Mouse (Mus musculus) kidney, adult 2 months (tissue): ENCODE data around the gene Ubxn10. TPM values are rescaled to one million over a fixed set of nuclear protein-coding genes. Genes with fewer than 3 reads are reported as not detected.

Experiments
- DNase-seq: peaks from one replicate; pipeline ENCODE4 v3.0.0; 2021
- H3K27ac ChIP-seq: fragments of 200-500 bp; 2 replicates; pipeline ENCODE4 v1.5.1; 2012; ENCODE audit warnings: low read depth, low read length, control low read depth, inconsistent platforms; ENCODE audit not compliant: insufficient read depth
- H3K27me3 ChIP-seq: fragments of 200-500 bp; replicated peaks from 2 replicates; pipeline ENCODE4 v1.6.1; 2012; ENCODE audit warnings: mild to moderate bottlenecking, moderate library complexity, low read length, inconsistent platforms; ENCODE audit not compliant: control insufficient read depth, insufficient read depth
- H3K36me3 ChIP-seq: fragments of 200-500 bp; 2 replicates; pipeline ENCODE4 v1.6.1; 2012; ENCODE audit warnings: mild to moderate bottlenecking, moderate library complexity, low read length, inconsistent platforms; ENCODE audit not compliant: control insufficient read depth, insufficient read depth
- H3K4me1 ChIP-seq: fragments of 200-500 bp; 2 replicates; pipeline ENCODE4 v1.6.1; 2011; ENCODE audit warnings: low read length; ENCODE audit not compliant: control insufficient read depth, insufficient read depth
- H3K4me3 ChIP-seq: fragments of 200-500 bp; 2 replicates; pipeline ENCODE4 v1.5.1; 2011; ENCODE audit warnings: mild to moderate bottlenecking, low read depth, low read length, control low read depth; ENCODE audit not compliant: insufficient read depth
- CTCF ChIP-seq: fragments of 200-500 bp; conservative IDR thresholded peaks from 2 replicates; pipeline ENCODE4 v1.5.1; 2011; ENCODE audit warnings: low read depth, mild to moderate bottlenecking, control low read depth, low read length, moderate library complexity, mixed read lengths; ENCODE audit not compliant: insufficient read depth, insufficient read length
- POLR2A ChIP-seq: fragments of 200-500 bp; IDR thresholded peaks from one replicate; pipeline ENCODE4 v1.6.1; 2011; ENCODE audit warnings: low read depth, low read length, control low read depth
- WGBS: fragments of 180-500 bp; shearing (Covaris S2); methylation state at CpG from one replicate; pipeline ENCODE4 v1.1.7; 2018; 5-methylcytosine and 5-hydroxymethylcytosine counted together
- polyA plus RNA-seq: library from polyadenylated mRNA; depleted of rRNA; stranded (reverse); fragments of >200 nt; gene quantifications from 2 replicates; pipeline ENCODE4 v1.2.3, GENCODE M21; 2012

Ubxn10 gene
- polyA plus RNA-seq, 1 experiment: 5.6 TPM

- no peak overlapping the region for H3K4me3 ChIP-seq
- H3K27me3 ChIP-seq: no peaks in the 10 kb centered on the region
- 48% methylated on average over 17 of the region's 17 CpGs for WGBS
- DNase-seq: no peak
- H3K36me3 ChIP-seq: no peaks in the 10 kb centered on the region
- no peak overlapping the region for H3K27ac ChIP-seq
- no peaks in the 10 kb centered on the region for H3K4me1 ChIP-seq
- TF ChIP-seq CTCF (no peak), POLR2A (no peak)
Measured at GRCm38 (mm10) chr4:138711051-138711820, 25.7 kb downstream of the Ubxn10 start.

GRCm38 (mm10) chr4:138710633-138711032, 26.3 kb downstream of the Ubxn10 start:
- 67% methylated on average over 11 of the region's 11 CpGs for WGBS
- Histone ChIP-seq H3K4me3 (no peak overlapping the region), H3K4me1 (no peaks in the 10 kb centered on the region), H3K27me3 (no peaks in the 10 kb centered on the region), H3K27ac (no peak overlapping the region), H3K36me3 (no peaks in the 10 kb centered on the region)
- TF ChIP-seq CTCF: no peak
- no peak for TF ChIP-seq POLR2A
- DNase-seq: no peak

- DNase-seq: no peak
- H3K36me3 ChIP-seq: no peaks in the 10 kb centered on the region
- H3K4me3 ChIP-seq: no peak overlapping the region
- WGBS: 68% methylated on average over 7 of the region's 7 CpGs
- H3K27ac ChIP-seq: no peak overlapping the region
- no peak for TF ChIP-seq POLR2A
- TF ChIP-seq CTCF: no peak
- H3K27me3 ChIP-seq: no peaks in the 10 kb centered on the region
- no peaks in the 10 kb centered on the region for H3K4me1 ChIP-seq
Measured at GRCm38 (mm10) chr4:138709944-138710343, 27.0 kb downstream of the Ubxn10 start.

GRCm38 (mm10) chr4:138709246-138709645, 27.7 kb downstream of the Ubxn10 start:
- Histone ChIP-seq H3K27ac (no peak overlapping the region), H3K4me1 (no peaks in the 10 kb centered on the region), H3K4me3 (no peak overlapping the region), H3K27me3 (no peaks in the 10 kb centered on the region), H3K36me3 (no peaks in the 10 kb centered on the region)
- no peak for DNase-seq
- no peak for TF ChIP-seq CTCF
- no peak for TF ChIP-seq POLR2A
- 87% methylated on average over 11 of the region's 11 CpGs for WGBS

GRCm38 (mm10) chr4:138708636-138709035, 28.3 kb downstream of the Ubxn10 start:
- no peaks in the 10 kb centered on the region for H3K36me3 ChIP-seq
- H3K4me1 ChIP-seq: no peaks in the 10 kb centered on the region
- WGBS: 10% methylated on average over 7 of the region's 7 CpGs
- DNase-seq: peak; percentile 78
- no peaks in the 10 kb centered on the region for H3K27me3 ChIP-seq
- peak; percentile 86 for TF ChIP-seq CTCF
- TF ChIP-seq POLR2A: no peak
- H3K27ac ChIP-seq: no peak overlapping the region
- no peak overlapping the region for H3K4me3 ChIP-seq

- no peaks in the 10 kb centered on the region for H3K4me1 ChIP-seq
- no peak for DNase-seq
- H3K4me3 ChIP-seq: no peak overlapping the region
- TF ChIP-seq CTCF: no peak
- no peak for TF ChIP-seq POLR2A
- H3K36me3 ChIP-seq: no peaks in the 10 kb centered on the region
- H3K27me3 ChIP-seq: no peaks in the 10 kb centered on the region
- 96% methylated on average over 8 of the region's 8 CpGs for WGBS
- H3K27ac ChIP-seq: no peak overlapping the region
Measured at GRCm38 (mm10) chr4:138706620-138707019, 30.3 kb downstream of the Ubxn10 start.

- H3K4me3 ChIP-seq: no peak overlapping the region
- H3K4me1 ChIP-seq: no peaks in the 10 kb centered on the region
- WGBS: 87% methylated on average over 4 of the region's 4 CpGs
- no peaks in the 10 kb centered on the region for H3K36me3 ChIP-seq
- H3K27ac ChIP-seq: no peak overlapping the region
- TF ChIP-seq POLR2A: no peak
- no peaks in the 10 kb centered on the region for H3K27me3 ChIP-seq
- DNase-seq: no peak
Measured at GRCm38 (mm10) chr4:138704169-138704568, 32.8 kb downstream of the Ubxn10 start.

- Histone ChIP-seq H3K36me3 (no peaks in the 10 kb centered on the region), H3K27ac (no peak overlapping the region), H3K27me3 (no peaks in the 10 kb centered on the region), H3K4me3 (no peak overlapping the region), H3K4me1 (no peaks in the 10 kb centered on the region)
- TF ChIP-seq POLR2A (no peak), CTCF (no peak)
- no peak for DNase-seq
- WGBS: 55% methylated on average over 7 of the region's 7 CpGs
Measured at GRCm38 (mm10) chr4:138703591-138703990, 33.4 kb downstream of the Ubxn10 start.
